Mouse (Mus musculus): ENCODE measurements around the gene Stpg3.

The Stpg3 gene

DNA sequence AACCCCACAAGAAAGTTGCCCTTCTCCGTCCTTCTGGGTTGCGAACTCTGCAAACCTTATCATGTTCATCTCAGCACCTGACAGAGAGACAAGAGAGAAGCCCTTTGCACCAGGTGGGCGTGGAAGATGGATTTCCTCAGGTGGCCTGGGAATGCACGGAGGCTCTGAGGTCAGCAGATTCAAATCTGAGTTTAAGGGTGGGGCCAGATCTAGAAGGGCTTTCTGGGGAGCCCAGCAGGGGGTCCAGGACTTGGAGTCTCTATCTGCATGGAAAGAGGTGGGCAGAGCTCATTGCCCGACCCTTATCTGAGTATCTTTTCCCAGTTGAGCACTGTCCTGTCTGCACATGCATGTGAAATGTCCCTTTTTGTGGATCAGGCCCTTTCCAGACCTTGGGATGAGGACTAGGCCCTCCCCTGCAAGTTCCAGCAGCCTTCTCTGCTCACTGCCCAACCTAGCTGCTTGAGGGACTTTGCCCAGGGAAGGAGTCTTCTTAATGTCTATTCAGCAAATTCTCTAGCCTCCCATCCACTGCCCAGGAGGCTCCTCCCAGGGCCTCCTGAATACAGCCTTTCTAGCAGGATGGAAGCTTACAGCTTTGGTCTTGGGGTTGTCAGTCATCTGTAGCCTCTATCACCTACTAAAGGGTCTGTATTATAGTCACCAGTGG is 20.2 kb upstream of the Stpg3 start:
- DNase-seq: no peak

DNA sequence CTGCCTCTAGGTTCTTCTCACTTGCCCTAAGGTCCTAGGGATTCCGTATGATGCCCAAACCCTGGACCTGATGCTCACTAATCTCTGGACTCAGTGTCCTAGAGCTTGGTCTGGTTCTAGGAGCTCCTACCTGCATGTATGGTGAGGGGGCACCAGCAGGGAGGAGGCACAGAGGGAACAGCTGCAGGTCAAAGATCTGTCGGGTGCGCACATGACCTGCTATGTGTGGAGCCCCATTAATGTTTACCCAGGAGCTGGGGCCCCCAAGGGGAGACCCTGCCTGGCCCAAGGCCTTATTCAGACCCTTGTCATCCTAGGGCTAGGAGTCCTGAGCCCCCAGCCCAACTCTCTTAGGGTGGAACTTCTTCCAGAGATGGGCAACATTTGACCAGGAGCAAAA is 19.6 kb upstream of the Stpg3 start, which contains the start of gene Slc34a3:
Gene Slc34a3 (minus strand): TSS at position 315 of the 400 bp plus-strand sequence.
- DNase-seq: no peak

DNA sequence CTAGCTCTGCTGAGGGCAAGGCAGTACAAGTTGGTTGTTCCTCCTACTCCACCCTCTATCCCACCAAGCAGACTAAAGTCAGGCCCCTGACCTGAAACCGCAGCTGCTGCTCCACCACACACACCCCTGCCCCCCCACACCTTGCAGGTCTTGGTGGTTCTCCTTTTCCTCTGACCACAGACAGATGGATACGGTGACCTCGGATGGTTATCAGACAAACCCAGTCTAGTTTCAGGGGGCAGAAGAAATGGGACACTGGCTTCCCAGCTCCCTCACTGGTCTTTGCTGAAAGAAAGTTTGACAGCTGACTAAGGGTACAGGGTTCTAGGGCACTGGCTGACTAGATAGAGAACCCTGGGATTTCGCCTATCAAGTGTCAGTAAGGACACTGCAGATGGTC is 19.0 kb upstream of the Stpg3 start:
- no peak for DNase-seq

DNA sequence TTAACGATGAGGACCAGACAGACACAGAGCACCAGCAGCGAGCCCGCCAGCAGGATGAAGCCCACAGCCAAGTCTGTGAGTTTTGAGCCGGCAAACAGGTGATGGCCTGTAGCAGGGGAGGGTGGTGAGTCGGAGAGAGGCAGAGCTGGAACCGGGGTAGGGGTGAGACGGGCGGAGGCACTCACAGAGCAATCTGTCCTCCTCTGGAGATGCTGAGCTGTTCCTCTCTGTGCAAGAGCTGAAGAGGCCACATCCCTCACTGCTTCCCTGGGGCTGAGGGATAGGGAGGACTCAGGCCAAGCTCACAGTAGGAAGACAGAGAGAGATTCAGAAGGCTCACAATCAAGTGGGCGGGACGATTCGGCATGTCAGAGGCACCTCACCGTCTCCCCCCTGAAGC is 16.6 kb upstream of the Stpg3 start:
- no peak for DNase-seq

DNA sequence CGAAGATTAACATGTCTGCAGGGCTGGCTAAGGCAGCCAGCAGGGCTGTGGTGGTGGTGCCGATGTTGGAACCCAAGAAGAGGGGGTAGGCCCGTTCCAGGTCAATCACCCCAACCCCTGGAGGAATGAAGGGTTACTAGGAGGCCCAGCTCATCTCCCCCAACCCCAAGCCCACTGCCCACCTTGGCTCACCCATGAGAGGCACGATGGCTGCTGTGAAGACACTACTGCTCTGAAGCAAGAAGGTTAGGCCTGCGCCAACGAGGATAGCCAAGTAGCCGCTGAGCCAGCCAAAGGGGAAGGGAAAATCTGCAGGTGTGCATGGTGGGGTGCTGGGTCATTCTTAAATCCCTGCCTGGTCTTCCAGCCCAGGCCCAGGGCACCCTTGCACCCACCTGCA is 16.1 kb upstream of the Stpg3 start:
- no peak for DNase-seq

DNA sequence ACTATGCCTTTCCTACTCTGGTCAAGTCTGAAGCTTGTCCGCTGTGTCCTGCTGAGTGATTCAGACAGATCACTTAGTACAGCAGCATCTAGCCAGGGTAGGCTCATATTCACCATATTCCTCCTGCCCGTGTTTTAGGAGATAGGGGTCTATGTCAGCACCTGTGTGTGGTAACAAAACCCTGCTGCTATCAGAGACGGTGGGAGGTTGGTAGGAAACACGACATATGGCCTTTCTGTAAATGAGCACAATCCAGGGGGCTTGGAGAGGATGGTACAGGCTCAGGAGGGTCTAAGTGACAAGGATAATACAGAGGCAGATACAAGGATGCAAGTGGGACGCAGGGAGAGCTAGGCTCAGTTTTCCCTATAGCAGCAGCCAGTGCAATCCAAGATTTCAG is 15.1 kb upstream of the Stpg3 start:
- DNase-seq: no peak

DNA sequence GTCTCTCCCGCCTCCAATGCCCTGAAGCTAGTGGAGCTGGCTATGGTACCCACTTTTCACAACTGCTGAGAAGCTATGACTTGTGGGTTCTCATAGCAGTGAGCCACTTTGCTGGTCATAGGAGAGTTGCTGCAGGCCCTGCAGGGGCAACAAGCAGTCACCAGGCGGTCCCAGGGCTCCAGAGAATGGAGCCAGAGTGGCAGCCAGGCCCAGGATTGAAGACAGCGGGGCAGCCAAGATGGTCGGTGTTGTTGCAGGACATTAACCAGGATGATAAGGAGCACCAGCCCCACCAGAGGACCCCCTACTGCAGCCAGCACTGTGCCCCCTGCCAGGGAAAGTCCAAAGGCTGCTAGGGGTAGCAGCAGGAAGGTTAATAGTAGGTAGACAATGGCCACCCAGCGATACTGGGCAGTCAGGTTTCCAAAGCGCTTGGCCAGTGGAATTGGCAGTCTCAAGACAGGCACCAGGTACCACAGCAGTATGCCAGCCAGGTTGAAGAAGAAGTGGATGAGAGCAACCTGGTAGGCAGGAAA is 14.6 kb upstream of the Stpg3 start:
- no peak for DNase-seq

DNA sequence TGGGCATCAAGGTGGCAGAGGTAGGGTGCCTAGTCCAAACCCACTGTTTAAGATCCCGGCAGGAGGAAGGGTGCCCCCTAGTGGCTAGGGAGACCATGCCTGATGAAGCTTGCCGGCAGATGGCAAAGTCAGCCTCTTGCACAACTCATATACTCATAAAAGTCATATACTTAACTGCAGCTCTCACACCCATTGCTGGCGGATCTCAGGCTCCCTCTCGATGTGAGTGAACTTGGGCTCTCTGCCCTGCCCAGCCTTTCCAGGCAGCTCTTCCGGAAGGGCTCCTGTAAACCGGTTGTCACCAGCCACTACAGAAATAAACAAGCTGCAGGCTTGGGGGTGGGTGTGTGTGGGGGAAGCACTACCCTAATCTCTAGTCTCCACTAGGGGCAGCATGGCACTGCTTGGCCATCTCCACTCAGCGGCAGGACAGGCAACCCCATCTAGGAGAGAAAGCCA is 14.0 kb upstream of the Stpg3 start:
- DNase-seq: peak; percentile 70 to 76

DNA sequence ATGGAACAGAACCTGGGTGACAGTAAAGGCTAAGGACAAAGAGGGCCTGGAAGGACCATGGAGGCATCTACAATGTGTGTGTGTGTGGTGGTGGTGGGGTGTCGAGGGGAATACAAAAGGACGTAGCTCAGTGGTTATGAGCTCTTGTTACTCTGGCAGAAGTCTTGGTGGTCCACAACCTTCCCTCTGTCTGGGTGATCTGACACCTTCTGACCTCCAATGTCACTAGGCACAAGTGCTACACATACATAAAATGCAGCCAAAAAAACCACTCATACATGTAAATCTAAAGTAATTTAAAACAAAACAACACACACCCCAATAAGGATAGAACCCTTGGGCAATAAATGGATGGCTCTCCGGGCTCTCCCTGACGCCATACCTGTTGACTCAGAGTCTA is 13.0 kb upstream of the Stpg3 start:
- no peak for DNase-seq

DNA sequence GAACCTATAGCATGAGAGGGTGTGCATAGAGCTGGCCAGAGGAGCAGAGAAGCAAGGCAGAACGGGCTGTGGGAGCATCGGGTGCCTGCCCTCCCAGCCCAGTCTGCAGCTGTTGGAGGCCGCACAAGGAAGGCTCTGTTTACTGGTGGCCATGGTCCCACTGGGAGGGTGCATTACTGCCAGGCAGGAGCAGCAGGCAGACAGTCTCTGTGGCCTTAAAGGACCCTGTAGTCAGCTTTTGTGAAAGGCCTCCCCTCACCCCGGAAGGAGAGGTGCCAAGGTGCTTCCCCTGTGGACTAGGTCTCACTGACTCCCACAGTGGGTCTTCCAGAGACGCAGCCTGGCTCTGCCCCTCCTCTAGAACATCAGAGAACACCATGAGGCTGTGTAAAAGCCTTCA is 12.4 kb upstream of the Stpg3 start:
- no peak for DNase-seq

DNA sequence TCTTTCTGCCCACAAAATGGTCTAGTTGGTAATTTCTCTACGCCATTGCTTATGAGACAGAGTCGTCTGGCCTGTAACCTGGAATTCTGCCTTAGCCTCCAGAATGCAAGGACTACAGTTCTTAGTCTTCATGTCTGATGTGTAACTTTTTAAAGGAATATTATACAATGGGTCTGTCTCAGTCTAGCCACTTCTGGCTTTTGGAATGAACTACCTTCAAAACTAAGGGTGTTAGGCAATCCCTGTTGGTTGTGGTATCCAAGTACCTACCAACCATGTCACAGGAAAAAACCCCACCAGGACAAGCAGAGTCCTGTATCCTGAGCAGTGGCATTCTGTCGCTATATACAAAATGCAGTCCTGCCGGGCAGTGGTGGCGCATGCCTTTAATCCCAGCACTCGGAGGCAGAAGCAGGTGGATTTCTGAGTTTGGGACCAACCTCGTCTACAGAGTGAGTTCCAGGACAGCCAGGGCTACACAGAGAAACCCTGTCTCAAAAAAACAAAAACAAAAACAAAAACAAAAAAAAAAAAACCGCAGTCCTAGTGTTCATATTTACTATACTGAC is 11.5 kb upstream of the Stpg3 start:
- DNase-seq: no peak

DNA sequence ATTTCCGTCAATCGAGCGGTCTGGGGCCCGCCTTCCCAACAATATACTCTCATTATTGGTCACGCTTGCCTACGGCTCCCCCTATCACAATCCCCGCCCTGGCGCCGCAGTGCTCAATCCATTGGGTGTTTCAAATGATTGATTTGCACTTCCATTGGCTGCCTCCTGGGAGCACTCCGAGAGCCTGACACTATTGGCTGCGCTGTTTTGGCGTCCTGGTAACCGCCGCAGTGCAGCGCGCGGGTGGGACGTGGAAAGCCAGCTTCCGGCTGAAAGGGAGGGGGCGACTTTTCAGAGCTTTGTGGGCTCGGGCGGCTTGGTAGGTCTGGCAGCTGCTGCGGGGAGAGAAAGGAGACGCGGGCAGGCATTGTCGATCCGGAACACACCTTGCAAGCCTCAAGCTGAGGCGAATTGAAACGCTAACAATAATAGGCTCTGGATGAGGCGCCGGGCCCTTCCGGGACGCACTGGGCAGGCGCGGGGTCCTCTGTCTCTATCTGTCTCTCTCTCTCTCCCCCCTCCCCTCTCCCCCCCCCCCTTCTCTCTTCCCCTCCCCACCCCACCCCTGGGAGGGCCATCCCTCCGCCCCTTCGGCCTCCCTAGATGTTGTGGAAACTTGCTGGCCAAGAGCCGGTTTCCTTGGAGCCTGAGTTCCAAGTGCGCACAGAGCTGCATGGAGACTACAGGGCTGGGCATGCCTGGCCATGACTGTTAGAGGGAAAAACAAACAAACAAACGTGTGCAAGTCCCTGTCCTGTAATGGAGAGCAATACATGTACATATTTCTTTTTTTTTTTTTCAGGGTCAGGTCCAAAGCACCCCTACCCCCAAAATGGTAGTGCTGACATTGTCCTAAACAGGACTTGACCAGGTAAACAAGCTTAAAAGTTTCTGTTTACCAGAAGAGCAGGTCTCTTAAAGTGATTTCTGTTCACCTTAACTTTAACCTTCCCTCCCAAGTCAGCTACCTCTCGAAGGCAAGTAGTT is 10.6 kb upstream of the Stpg3 start:
- DNase-seq: peak; percentile 99 to 100

DNA sequence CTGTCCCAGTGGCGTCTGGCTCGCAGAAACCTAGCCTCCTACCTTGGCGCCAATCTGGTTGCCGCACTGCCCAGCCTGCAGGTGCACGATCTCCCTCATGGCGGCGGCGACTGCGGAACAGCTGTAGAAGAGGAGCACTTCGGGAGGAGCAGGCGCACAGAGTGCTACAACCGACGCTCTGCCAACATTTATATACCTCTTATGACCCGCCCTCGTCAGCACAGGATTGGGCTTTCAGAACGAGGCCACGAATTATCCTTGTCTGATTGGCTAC is 10.0 kb upstream of the Stpg3 start, which contains the start of gene Tubb4b:
Gene Tubb4b (minus strand): TSS at position 211 of the 274 bp plus-strand sequence.
- no peak for DNase-seq

DNA sequence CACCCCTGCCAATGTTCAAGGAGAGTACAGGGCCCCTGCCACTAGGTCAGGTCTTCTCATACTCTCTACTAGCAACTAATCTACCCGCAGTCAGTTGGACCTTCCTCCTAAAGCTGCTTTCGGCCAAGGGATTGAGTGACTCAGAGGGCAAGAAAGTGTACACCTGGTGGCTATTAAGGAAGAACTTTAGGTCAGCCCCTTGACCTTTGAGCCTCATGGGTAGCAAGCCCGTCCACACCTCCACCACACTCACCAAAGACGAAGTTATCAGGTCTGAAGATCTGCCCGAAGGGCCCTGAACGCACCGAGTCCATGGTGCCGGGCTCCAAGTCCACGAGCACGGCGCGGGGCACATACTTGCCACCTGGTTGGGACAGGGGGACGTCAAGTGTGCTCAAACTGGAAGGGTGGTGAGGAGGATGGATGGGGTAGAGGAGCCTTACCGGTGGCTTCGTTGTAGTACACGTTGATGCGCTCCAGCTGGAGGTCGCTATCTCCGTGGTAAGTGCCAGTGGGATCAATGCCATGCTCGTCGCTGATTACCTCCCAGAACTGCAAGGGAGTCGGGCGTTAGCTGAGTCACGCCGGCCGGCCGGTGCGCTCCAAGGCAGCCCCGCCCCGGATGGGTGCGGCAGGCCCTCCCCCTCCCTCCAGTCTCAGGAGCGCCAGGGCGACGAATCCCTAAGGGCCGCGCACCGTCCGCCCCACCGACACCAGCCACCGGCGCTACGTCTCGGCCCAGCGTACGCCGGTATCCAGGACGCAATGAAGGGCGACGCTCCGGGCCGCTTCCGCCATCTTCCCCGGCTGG is 9.4 kb upstream of the Stpg3 start:
- DNase-seq: peak; percentile 74 to 79

DNA sequence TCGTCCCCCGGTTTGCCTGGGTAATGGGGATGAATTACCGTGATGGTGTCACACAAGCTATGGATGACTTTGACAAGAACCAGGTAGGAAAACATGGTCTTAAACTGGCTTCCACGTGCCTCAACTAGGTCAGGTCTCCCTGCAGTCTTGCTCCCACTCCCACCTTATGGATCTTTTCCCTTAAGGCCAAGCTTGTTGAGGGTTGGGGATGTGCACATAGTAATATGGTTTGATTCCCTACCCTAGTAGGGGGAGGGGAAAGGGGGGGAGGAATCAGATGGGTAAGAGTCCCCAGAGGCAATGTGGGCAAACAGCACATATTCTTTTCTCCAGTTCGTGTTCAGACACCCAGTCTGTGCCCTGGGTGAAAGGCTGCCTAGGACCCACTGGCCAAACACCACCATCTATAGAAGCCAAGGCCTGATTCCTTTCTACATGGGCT is 6.9 kb upstream of the Stpg3 start:
- no peak for DNase-seq

DNA sequence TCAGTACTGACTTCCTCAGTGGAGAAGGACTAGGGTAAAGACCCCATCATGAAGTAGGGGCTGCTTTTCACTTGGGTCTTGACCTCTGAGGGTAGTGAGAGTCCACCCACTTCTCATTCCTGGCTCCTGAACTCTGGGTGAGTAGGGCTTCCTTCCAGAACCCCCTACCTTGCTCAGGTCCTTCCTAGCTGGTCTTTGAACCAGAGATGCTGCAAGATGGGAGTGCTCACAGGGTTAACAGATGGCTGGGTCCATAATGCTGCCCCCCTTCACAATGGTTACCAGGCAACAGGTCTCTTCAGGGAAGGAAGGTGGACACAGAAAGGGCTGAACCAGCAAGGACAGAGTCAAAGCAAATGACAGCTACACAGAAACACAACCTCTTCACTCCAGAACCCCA is 4.0 kb upstream of the Stpg3 start, which contains the start of gene Fam166a:
Gene Fam166a (plus strand): TSS at position 301 of the 400 bp plus-strand sequence.
- no peak for DNase-seq

DNA sequence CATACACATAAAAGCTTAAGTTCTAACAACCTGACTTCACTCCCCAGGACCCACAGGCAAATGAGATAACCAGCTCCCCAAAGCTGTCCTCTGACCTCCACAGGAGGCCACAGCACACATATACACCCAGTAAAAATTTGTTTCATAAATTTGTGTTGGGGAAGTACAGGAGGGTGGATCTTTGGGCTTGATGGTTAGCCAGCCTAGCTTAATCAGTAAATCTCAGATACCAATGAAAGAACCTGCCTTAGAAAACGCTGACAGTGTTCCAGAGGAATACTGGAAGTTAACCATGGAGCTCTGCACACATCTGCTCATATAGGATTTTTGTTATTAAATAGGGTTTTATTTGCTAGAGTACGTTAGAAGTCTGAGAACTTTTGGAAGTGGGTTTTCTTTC is 3.2 kb upstream of the Stpg3 start:
- no peak for DNase-seq

DNA sequence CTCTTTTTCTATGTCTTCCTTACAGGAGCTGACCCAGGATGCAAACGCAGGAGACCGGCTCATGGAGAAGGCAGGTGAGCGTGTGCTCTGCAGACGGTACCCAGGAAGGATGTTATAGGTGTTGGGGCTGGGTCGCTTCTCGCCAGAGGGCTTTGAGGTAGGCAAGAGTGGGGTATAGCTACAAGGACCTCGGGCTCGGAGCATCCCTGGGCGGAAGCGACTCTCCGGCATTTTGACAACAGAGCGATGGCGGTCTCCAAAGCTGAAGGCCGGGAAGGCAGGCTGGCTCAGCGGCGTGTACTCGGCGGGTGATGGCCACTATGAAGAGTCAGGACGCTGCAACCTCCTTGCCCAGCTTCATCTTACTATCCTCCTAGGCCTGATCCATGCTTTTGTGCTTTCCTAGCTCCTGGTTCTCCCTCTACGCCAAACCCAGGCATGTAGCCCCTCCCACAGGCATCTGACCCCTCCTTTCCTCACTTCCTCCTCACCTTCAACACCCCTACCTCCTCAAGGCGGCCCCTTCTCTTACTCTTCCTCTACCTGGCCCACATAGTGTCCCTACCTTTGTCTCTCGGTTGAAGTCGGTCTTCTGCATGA is 1.1 kb downstream of the Stpg3 start:
- DNase-seq: no peak

DNA sequence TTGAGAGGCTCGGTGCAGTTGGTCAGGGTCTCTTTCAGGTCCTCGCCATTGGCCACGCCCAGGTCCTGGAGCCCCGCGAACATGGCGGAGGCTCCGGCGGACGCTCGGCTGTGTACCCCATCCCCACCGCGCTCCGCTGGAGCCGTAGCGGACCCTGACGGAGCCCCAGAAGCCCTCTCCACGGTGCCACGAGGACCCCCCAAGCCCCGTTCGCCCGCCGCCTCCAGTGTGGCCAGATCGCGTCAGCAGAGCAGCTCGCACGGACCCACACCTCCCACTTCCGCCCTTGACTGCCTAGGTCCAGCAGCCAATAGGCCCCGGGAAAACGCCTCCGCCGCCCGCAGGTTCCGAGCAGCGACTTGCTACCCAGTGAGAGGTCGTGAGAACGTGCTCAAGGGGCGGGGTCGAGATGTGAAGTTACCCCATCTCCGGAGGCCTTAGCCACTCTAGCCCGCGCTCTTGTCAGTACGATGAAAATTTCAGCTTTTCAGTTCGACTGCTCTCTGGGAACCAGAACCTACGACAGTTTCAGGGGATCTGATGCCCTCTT is 3.2 kb downstream of the Stpg3 start, which contains the start of gene Nelfb:
Gene Nelfb (minus strand): TSS at position 369 of the 550 bp plus-strand sequence.
- peak; percentile 82 to 87 for DNase-seq

DNA sequence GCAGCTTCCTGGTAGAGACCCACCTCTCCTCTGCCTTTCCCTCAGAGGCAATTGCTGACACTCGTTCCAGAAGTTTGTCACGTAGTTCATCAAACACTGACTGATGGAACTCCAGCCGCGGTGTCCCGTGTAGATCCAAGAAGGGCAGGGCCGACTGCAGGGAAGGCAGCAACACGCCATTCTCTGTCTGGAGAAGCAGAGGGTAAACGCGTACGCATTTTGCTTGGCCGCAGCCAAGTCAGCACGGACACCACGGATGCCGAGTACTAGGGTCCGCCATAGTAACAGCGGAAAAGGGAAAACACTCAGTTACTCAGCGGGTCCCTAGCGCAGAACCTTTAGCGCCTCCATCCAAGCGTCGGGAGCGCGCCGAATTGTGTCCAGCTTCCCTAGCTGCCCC is 3.8 kb downstream of the Stpg3 start:
- no peak for DNase-seq

DNA sequence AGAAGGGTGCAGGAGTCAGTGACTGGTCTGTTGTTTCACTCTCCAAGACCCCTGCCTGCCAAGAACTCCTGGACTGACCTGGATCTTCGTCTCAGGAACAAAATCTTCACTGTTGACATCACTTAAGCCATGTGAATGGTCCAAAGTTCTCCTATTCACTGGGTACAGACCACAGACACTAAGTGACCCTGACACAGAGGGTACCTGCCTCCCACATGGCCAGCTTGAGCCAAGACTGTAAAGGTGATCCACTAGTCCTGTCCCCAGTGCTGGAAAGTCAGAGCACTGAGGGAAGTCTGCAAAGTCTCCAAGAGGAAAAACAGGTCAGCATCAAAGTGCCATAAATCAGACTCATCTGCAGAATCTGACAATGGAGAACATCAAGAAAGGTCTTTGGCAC is 6.8 kb downstream of the Stpg3 start:
- no peak for DNase-seq
